Mouse (Mus musculus) liver, embryonic 11.5 days (tissue): ENCODE data around the gene Rps6ka5. TPM values are rescaled to one million over a fixed set of nuclear protein-coding genes. Genes with fewer than 3 reads are reported as not detected.

Experiments used
- ATAC-seq: fragments of 200-750 bp; cut with Nextera tagmentation; replicated peaks from 2 replicates; pipeline ENCODE4 v1.8.0; 2017; ENCODE audit warnings: moderate number of reproducible peaks, mild to moderate bottlenecking, moderate TSS enrichment, moderate library complexity; ENCODE audit not compliant: low FRiP score
- DNase-seq: peaks from one replicate; pipeline ENCODE4 v3.0.0-alpha.2; 2017; ENCODE audit warnings: low spot score
- H3K27ac ChIP-seq: fragments of 300-500 bp; sonication (generic); 2 replicates; pipeline ENCODE4 v1.5.1; 2014; ENCODE audit warnings: mild to moderate bottlenecking, low read depth, low read length, control low read depth
- H3K27me3 ChIP-seq: fragments of 300-500 bp; sonication (generic); replicated peaks from 2 replicates; pipeline ENCODE4 v1.6.1; 2014; ENCODE audit warnings: low read length, mixed read lengths; ENCODE audit not compliant: control insufficient read depth, insufficient read depth
- H3K36me3 ChIP-seq: fragments of 300-500 bp; sonication (generic); 2 replicates; pipeline ENCODE4 v1.6.1; 2014; ENCODE audit warnings: mild to moderate bottlenecking, low read length, moderate library complexity, mixed read lengths; ENCODE audit not compliant: control insufficient read depth, insufficient read depth
- H3K4me1 ChIP-seq: fragments of 300-500 bp; sonication (generic); replicated peaks from 2 replicates; pipeline ENCODE4 v1.6.1; 2014; ENCODE audit warnings: low read length, mixed read lengths; ENCODE audit not compliant: control insufficient read depth, insufficient read depth
- H3K4me2 ChIP-seq: fragments of 300-500 bp; sonication (generic); 2 replicates; pipeline ENCODE4 v1.6.1; 2014; ENCODE audit warnings: mild to moderate bottlenecking, control low read depth, moderate library complexity
- H3K4me3 ChIP-seq: fragments of 300-500 bp; sonication (generic); 2 replicates; pipeline ENCODE4 v1.5.1; 2014; ENCODE audit warnings: low read depth, low read length, control low read depth
- H3K9ac ChIP-seq: fragments of 300-500 bp; sonication (generic); 2 replicates; pipeline ENCODE4 v1.6.1; 2014; ENCODE audit warnings: low read depth, low read length, control low read depth
- H3K9me3 ChIP-seq: fragments of 300-500 bp; sonication (generic); 2 replicates; pipeline ENCODE4 v1.6.1; 2016; ENCODE audit warnings: low read length, inconsistent platforms, mixed read lengths; ENCODE audit not compliant: control insufficient read depth
- WGBS: fragments of 180-500 bp; shearing (Covaris S2); extraction: QIAGEN DNeasy Blood & Tissue Kit; methylation state at CpG from one replicate; pipeline ENCODE4 v1.1.7; 2014; 5-methylcytosine and 5-hydroxymethylcytosine counted together
- polyA plus RNA-seq: library from polyadenylated mRNA; unstranded; fragments of >200 nt; fragmentation: Nextera tagmentation; extraction: Ambion mirVana; gene quantifications from 2 replicates; pipeline ENCODE4 v1.2.1, GENCODE M21; 2014

Rps6ka5 gene
- polyA plus RNA-seq, 1 experiment from 2014 or later = 2.5 TPM

DNA sequence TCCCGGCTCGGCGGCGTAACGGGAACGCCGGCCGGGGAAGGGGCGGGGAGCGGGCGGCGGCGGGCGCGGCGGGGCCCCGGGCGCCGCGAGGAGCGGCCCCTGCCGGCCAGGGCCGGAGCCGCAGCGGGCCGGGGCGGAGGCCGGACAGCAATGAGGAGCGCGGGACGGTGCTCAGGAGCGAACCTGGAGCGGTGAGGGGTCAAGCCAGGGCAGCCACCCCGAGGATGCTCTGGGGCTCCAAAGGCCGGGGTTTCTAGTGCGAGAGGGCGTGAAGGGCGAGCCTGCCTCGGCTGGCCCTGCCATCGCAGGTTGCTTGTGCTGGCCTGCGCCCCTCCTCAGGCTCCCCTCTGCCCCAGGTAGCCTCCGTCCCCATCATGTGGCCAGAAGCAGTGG is 206.0 kb downstream of the Rps6ka5 start, which contains the start of gene Ttc7b:
Ttc7b (minus strand) TSS at position 33 of the 393 bp plus-strand sequence.
- peak; percentile 84 for ATAC-seq
- H3K27ac ChIP-seq = peak within 1 kb of the TSS; percentile 46
- no peaks in the 10 kb centered on the region for H3K9me3 ChIP-seq
- peak; percentile 53 for DNase-seq
- H3K4me1 ChIP-seq = peaks cover 21% of the 10 kb centered on the region
- peak within 1 kb of the TSS; percentile 79 for H3K4me3 ChIP-seq
- 3% methylated on average over 28 of the region's 42 CpGs for WGBS
- no peaks in the 10 kb centered on the region for H3K36me3 ChIP-seq
- peak within 1 kb of the TSS; percentile 83 for H3K9ac ChIP-seq
- H3K4me2 ChIP-seq = peak within 1 kb of the TSS; percentile 81
- H3K27me3 ChIP-seq = no peaks in the 10 kb centered on the region

DNA sequence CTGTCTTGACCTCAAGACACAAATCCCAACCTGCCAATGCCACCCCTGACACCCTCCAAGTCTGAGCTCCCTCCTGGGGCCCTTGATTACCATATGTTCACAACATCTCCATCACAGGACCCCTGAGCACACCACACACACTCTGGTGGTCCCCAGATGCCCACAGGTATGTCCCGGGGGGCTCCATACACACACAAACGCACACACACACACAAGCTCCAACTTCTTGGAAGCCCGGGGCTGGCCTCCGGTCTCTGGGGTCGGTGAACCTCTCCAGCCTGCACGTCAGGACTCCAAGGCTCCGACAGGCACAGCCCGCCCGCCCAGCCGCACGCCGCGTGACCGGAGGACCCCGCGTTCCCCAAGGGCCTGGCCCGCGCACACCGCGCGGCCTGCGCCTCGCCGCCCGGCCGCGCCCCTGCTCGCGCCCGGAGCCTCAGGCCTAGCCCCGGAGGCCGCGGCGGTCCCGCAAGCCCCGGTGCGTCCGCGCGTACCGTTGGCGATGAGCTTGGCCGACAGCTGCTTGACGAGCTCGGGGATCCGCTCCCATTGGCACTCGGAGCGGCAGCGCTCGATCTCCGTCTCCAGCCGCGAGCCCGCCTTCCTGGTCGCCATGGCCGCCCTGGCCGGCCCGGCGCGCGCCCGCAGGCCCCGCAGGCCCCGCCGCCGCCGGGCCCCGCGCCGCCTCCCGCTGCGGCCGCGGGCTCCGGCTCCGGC is 206.5 kb downstream of the Rps6ka5 start:
- Histone ChIP-seq H3K9ac (peak overlapping the region; percentile 83), H3K4me1 (peaks cover 21% of the 10 kb centered on the region), H3K9me3 (no peaks in the 10 kb centered on the region), H3K4me3 (peak overlapping the region; percentile 79), H3K27me3 (no peaks in the 10 kb centered on the region), H3K27ac (peak overlapping the region; percentile 46), H3K36me3 (no peaks in the 10 kb centered on the region), H3K4me2 (peak overlapping the region; percentile 81)
- DNase-seq = peak; percentile 68
- WGBS = under 1% methylated on average over 62 of the region's 76 CpGs
- peak; percentile 63 for ATAC-seq

DNA sequence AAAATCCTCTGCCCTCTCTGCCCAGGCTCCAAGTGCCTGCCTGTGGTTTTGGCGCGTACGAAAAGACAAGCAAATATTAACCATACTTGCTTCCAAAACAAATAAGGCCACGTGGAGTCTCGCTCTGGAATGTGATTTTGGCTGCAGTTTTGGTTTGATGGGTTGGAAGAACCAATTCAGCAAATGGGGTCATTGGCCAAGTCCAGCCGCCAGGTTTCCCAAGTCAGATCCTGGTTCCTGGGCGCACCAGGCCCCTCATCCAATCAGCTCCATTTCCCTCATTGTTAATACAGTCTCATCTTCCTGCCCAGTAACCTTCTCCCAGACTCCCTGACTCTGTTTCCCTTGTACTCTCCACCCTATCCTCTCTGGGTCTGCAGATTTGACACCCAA is 207.1 kb downstream of the Rps6ka5 start:
- H3K36me3 ChIP-seq = no peaks in the 10 kb centered on the region
- WGBS = 54% methylated on average over 7 of the region's 7 CpGs
- H3K9me3 ChIP-seq = no peaks in the 10 kb centered on the region
- H3K9ac ChIP-seq = peak overlapping the region; percentile 83
- peak overlapping the region; percentile 81 for H3K4me2 ChIP-seq
- H3K4me3 ChIP-seq = peak overlapping the region; percentile 79
- DNase-seq = no peak
- peaks cover 21% of the 10 kb centered on the region for H3K4me1 ChIP-seq
- no peak overlapping the region for H3K27ac ChIP-seq
- ATAC-seq = no peak
- H3K27me3 ChIP-seq = no peaks in the 10 kb centered on the region

DNA sequence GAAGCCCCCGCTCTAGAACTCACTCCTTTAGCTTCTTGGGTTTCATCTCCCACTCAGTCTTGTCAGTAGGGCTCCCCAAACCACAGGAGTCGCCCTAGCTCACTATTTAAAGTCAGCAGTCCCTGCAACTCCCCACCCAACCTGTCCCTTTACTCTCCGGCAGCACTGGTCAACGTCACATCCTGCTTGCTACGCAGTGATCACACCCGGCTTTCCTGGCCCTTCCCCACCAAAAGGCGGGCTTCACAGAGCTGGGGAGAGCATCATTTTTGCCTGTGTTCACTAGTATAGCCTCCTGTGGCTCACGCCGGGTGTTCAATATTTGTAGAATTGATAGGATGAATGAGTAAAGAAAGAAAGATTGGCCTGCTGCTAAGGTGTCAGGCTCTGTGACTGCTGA is 209.4 kb downstream of the Rps6ka5 start:
- Histone ChIP-seq H3K4me1 (peaks cover 21% of the 10 kb centered on the region), H3K9me3 (no peaks in the 10 kb centered on the region), H3K27ac (no peak overlapping the region), H3K4me3 (no peak overlapping the region), H3K4me2 (peak overlapping the region; percentile 20; the same call in 1 of the 2 replicates), H3K27me3 (no peaks in the 10 kb centered on the region), H3K9ac (no peak overlapping the region), H3K36me3 (no peaks in the 10 kb centered on the region)
- ATAC-seq (no peak), DNase-seq (no peak)
- WGBS = 64% methylated on average over 9 of the region's 9 CpGs

DNA sequence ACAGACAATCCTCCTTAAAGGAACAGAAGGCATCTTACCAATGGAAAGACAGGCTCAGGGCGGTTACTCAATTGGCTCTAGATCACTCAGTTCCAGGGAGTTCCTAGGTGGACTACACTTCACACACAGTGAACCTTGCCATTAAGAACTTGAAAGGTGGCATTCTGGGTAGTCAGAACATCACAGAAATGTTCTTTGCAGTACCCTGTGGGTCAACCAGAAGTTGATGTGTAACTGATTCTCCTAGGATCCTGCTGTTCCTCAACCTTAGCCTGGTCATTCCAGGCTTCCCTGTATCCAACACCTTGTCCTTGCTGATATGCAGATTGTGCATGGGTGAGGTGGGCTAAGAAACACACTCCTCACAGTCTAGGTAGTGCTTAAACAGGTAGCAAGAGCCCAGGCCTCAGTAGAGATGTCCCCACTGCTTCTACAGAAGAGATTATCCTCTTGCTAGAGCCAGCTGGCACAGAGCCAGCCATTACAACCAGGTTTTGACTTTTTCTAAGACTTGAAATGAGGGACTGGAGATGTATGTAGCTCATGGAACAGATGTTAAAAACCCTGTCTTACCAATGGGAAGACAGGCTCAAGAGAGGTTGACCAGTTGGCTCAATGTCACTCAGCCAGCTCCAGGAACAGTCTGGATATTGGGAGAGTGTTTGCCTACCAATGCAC is 210.5 kb downstream of the Rps6ka5 start:
- Histone ChIP-seq H3K36me3 (no peaks in the 10 kb centered on the region), H3K9ac (no peak overlapping the region), H3K27me3 (no peaks in the 10 kb centered on the region), H3K27ac (no peak overlapping the region), H3K4me2 (no peak overlapping the region), H3K4me3 (no peak overlapping the region), H3K4me1 (peaks cover 21% of the 10 kb centered on the region), H3K9me3 (no peaks in the 10 kb centered on the region)
- 85% methylated on average over 1 of the region's 1 CpGs for WGBS
- ATAC-seq (no peak), DNase-seq (no peak)

DNA sequence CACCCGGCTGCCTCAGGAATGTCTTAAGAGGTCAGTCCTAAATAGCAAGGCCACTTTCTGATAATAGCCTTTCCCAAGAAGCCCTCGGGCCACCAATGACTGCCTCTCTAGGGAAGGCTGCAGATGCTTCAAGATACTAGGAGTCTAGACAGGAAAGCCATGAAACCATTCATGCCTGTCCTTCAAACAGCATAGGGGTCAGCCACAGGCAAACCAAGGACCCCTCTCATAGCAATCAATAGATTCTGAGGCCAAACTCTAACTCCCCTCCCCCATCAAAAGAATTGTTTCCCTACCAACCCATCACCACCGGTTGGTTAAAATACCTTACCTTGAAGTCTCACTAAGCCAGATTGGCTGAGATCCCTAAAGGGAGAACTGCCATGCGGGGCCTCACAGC is 211.3 kb downstream of the Rps6ka5 start:
- Histone ChIP-seq H3K4me1 (peaks cover 27% of the 10 kb centered on the region), H3K9me3 (no peaks in the 10 kb centered on the region), H3K4me3 (no peak overlapping the region), H3K27ac (no peak overlapping the region), H3K27me3 (no peaks in the 10 kb centered on the region), H3K9ac (no peak overlapping the region), H3K36me3 (no peaks in the 10 kb centered on the region), H3K4me2 (no peak overlapping the region)
- no peak for ATAC-seq
- DNase-seq = no peak
- 80% methylated on average over 4 of the region's 4 CpGs for WGBS

DNA sequence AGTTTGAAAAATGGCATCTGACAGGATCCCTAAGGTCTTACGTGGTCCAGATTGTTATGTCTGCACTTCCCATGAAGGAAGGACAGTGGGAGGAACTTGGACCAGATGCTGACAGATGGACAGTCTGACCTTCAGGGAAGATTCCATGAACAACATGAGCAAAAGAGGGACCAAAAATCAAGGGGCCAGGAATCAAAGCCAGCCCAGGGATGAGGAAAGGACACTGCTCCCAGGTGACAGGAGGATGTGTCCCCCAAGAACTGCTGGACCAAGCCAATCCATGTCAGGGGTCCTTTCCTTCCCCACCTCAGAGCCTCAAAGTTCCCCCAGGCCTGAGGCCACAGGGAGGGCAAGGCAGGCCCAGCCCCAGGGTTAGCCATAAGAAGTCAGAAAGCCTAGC is 212.2 kb downstream of the Rps6ka5 start:
- DNase-seq = no peak
- Histone ChIP-seq H3K27ac (no peak overlapping the region), H3K27me3 (no peaks in the 10 kb centered on the region), H3K4me3 (no peak overlapping the region), H3K4me1 (peaks cover 28% of the 10 kb centered on the region), H3K36me3 (no peaks in the 10 kb centered on the region), H3K9me3 (no peaks in the 10 kb centered on the region), H3K9ac (no peak overlapping the region), H3K4me2 (no peak overlapping the region)
- no peak for ATAC-seq
- WGBS = 70% methylated on average over 1 of the region's 1 CpGs

DNA sequence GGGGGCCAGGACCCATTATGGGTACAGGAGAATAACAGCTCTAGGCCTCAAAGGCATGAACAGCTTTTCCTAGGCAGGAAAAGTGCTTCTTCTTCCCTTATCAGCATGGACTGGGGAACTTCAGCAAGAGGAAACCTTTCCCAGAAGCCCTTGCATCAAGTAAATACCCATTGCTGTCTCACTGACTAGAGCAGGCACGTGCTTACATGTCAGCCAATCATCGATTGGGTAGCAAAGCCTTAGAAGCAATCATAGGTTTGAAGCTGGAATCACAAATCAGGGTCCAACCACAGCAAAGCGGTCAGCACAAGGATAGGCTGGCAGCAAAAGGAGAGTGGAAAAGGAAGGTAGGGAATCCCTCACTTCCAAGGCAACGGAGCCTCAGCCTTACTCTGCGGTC is 213.7 kb downstream of the Rps6ka5 start:
- 85% methylated on average over 5 of the region's 5 CpGs for WGBS
- Histone ChIP-seq H3K27me3 (no peaks in the 10 kb centered on the region), H3K4me1 (peaks cover 22% of the 10 kb centered on the region), H3K4me3 (no peak overlapping the region), H3K36me3 (no peaks in the 10 kb centered on the region), H3K27ac (no peak overlapping the region), H3K9ac (no peak overlapping the region), H3K4me2 (no peak overlapping the region), H3K9me3 (no peaks in the 10 kb centered on the region)
- ATAC-seq (no peak), DNase-seq (no peak)

DNA sequence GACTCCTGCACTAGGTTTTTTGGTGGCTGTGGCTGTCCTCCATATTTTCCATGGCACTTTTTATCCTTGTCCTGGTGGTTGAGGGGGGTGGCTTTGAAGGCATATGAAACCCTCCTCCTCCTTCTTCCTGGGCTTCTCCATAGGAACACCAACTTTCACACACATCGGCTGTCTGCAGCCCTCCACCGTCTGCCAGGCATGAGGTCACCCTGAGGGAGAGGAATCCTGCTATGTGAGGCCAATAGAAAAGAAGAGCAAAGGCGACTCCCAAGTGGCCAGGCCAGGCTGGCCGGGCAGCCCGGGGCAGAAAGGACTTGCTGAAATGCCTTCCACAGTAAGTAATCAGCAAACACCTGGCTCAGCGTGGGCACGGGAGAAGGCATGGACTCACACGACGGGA is 214.1 kb downstream of the Rps6ka5 start:
- no peak for DNase-seq
- H3K27ac ChIP-seq = no peak overlapping the region
- H3K27me3 ChIP-seq = no peaks in the 10 kb centered on the region
- peaks cover 20% of the 10 kb centered on the region for H3K4me1 ChIP-seq
- H3K36me3 ChIP-seq = no peaks in the 10 kb centered on the region
- no peak for ATAC-seq
- H3K4me3 ChIP-seq = no peak overlapping the region
- no peaks in the 10 kb centered on the region for H3K9me3 ChIP-seq
- 85% methylated on average over 9 of the region's 9 CpGs for WGBS
- no peak overlapping the region for H3K9ac ChIP-seq
- H3K4me2 ChIP-seq = no peak overlapping the region
